Mouse (Mus musculus): ENCODE data around the gene Tbc1d10a.
"Not testable (repeated sequence)": the region's sequence is repeated elsewhere in the genome, so short reads cannot be mapped to it uniquely, and the experiment has no call there.

Tbc1d10a gene

DNA sequence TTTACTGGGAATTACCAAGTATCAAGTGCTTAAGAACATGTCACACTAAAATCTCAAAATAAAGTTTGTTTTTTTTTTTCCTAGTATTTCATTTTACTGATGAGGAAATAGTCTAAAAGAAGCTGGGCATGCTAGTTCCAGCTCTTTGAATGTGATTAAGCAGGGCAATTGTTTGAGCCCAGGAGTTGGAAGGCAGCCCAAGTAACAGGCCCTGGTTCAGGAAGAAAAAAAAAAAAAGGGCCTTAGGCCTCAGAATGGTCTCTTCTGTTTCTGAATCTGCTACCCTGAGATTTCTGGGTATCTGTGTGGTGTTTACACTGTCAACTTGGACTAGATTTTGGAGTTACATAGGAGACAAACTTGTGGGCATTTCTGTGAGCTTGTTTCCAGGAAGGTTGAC, 3.1 kb upstream of the Tbc1d10a start:
- no peak for DNase-seq (ENCODE audit: low spot score in 2 of 2)

DNA sequence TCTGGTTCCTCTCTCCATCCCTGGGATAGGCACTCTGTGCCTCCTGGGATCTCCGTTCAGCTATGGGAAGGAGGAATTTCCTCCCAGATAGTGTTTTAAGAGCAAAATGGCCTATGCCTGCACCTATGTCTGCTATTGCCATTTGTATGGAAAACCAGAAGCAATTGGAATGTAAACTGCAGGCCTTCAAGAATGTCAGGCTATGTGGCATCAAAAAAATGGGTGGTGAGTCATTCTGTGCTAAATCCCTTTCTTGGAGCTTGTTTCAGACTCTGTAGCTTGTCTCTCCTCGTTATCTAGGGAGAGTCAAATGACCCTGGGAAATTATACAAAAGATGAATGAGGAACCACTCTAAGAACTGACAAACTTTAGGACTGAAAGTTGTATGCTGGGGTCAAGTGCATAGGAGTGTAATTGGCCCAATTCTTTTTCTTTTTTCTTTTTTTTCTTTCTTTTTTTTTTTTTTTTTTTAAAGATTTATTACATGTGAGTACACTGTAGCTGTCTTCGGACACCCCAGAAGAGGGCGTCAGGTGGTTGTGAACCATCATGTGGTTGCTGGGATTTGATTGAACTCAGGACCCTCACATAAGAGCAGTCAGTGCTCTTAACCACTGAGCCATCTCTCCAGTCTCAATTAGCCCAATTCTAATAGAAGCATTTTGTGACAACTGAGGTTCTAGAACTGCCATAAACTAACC, 2.2 kb upstream of the Tbc1d10a start:
- DNase-seq (ENCODE audit: low spot score in 2 of 2): no peak

DNA sequence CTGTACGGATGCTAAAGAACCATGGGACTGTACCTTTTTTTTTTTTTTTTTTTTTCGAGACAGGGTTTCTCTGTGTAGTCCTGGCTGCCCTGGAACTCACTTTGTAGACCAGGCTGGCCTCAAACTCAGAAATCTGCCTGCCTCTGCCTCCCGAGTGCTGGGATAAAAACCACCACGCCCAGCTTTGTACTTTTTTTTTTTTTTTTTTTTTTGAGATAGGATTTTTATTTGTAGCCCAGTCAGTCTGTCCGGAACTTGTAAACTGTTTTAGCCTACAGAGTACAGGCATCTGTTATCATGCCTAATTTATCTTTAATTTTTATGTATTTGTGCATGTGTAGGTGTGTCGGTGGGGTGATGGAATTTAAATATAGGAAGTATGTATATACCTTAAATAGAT, 1.1 kb upstream of the Tbc1d10a start:
- DNase-seq (ENCODE audit: low spot score in 2 of 2): not testable (repeated sequence)

DNA sequence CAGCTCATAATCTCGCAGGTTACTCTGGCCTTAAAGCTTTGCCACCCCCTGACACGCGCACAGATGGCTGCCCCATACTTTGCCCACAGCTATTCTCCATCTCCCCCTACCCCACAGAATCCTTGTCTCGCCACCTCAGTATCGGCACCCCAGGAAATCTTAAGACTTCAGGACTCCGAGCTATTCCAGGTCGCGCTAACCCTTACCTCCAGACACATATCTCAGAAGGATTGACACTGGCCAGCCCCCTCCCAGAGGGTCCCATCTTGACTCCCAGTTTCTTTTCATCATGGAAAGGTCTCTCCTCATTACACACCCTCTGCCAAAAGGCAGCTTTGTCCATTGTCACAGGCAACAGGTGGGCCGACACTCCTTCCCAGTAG, 720 bp downstream of the Tbc1d10a start:
- DNase-seq (ENCODE audit: low spot score in 2 of 2): no peak

DNA sequence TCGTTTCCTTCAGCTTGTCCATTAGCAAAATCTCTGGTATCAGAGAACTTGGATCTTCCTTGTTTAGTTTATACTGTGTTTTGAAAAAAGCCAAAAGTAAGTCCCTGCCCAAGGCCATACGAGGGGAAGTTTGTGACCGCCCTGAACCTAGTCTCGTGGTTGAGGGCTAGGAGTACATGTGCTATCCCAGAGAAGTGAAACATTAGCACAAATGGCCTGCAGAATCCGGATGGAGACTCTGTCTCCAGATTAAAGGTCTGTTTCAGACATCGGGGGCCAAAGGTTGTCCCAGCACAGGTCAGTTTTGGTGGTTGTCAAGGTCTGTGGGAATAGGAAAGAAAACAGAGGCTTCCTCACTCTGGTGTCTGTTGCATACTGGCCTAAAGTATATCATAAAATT, 2.6 kb downstream of the Tbc1d10a start:
- DNase-seq (ENCODE audit: low spot score in 2 of 2): no peak

DNA sequence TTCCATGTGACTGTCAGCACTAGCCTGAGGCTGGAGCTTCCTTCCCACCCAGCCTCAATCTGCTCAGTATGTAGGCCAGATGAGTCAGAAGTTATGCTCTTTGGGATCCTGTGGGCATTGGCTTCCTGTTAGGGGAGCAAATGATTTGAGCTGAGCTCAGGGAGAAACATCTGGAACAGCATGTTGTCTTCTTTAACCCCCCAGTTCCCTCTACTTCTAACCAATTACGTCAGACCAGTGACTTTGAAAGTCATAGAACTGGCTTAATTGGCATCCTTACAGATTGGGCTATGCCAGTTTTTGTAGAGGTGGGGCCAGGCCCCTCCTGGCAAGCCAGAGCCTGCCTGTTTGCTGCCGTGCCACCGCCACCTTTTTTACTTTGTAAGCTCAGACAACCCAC, 4.1 kb downstream of the Tbc1d10a start:
- no peak for DNase-seq (ENCODE audit: low spot score in 2 of 2)

DNA sequence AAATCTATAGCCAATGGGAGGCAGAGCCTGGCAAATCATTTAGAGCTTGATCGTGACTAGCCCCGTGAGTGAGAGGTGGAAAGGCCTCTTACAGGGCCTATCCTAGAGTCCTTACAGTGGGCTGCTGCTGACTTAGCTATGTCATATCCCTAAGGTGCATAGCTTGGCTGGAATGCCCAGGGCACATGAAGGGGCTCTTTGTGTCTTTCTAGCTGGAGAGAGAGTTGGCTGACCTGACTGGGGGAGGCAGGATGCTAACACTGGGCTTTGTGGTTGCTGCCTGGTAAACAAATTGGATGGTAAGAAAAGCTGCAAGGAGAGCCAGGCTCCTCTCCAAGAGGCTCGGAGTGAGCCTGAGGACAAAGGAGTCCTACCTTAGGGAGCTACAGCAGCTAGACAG, 6.2 kb downstream of the Tbc1d10a start:
- DNase-seq (ENCODE audit: low spot score in 2 of 2): no peak

DNA sequence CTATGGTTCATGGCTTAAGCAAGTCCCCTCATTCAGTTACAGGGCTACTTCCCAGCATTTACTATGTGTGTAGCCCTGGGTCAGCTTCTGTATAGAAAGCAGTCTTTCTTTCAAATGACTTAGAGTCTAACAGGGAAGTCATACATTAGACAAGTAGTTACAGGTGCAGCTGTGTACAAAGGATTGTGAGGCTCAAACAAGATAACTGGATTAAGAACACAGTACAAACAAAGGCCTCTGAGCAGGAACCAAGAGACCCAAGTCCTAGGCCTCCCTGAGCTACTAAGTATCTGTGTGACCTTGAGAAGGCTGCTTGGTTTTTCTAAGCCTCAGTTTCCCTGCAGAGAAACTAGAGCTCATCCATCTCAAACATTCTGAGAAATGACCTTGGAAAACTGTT, 6.8 kb downstream of the Tbc1d10a start:
- no peak for DNase-seq (ENCODE audit: low spot score in 2 of 2)

DNA sequence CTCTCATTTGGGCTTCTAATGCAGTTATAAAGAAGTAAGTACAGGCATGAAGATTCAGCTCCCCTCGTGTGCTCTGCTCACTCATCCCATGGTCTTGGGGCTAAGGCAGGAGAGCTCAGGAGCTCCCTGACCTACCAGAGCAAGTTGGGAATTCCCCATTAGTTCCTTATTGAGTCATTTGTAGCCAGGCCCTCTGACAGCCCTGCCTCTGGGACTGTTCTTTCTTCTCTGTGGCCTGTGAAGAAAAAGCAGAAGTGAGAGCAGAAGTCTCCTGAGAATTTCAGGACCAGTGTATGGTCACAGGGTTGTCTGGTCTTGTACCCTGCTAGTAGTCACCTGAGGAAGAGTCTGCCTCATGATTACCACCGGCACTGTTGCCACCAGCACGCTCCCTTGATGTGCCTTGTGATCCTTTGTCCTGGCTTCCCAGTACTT, 9.0 kb downstream of the Tbc1d10a start:
- no peak for DNase-seq (ENCODE audit: low spot score in 2 of 2)

DNA sequence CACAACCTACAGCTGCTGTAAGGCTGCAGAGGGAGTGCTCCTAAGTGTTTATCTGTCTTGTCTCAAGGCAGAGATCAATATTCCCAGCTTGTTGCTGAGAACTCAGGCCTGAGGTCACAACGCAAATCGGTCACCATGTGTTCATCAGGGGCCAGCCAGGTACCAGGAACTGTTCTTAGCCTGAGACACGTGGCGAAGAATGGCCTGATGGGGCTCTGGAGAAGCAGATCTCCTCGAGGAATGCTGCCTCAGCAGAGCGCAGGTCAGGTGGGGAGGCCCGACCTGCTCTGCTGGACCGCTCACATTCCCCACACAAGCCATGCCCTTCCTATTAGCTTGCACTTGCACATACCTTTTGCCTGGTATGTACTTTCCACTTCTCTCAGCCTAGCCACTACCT, 10.0 kb downstream of the Tbc1d10a start:
- no peak for DNase-seq (ENCODE audit: low spot score in 2 of 2)

DNA sequence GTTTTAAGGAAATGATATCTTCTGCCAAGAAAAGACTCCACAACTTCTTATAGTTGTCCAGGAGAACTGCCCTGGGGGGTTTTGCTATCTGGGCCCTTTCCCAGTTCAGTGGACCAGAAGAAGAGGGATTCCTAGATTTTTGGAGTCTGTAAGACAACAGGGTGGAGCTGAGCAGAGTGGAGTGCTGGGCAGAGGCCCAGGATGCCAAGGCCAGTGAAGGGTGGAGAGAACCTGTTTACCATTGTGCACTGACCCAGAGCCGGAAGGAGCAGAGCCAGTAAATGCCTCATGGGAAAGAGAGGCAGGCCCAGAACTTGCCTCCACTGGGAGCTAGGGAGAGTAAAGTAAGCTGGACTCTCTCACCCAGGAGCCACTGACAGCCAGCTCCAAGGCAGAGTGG, 11.1 kb downstream of the Tbc1d10a start:
- DNase-seq (ENCODE audit: low spot score in 2 of 2): no peak

DNA sequence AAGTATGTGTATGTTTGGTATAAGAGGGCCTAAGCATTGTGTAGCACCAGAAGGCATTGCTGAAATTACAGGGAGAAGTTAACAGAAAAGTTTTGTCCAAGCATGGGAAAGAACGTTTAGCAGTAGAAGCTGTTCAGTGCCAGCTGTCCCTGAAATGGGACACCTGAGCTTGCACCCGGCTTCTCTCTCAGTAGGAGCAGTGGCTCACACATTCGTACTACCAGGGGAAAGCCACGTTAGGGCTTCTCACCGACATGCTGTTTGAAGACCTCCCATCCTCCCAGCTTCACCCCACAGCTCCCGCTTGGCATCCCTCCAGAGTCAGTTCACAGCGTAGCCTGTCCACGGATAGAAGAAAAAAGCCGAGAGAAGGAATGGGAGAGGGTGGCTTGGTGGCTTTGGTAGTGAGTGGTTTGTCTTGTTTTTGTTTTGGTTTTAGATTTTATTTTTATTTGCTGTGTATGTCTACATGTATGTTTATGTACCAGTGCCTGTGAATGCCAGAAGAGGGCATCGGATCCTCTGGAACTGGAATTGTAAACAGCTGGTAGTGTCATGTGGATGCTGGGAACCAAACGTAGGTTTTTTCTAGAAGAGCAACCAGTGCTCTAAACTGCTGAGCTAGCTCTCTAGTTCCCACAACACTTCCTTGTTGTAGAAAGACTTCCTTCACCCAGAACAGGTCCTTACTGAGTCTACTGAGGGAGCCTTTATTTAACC, 15.6 kb downstream of the Tbc1d10a start:
- no peak for DNase-seq (ENCODE audit: low spot score in 2 of 2)

DNA sequence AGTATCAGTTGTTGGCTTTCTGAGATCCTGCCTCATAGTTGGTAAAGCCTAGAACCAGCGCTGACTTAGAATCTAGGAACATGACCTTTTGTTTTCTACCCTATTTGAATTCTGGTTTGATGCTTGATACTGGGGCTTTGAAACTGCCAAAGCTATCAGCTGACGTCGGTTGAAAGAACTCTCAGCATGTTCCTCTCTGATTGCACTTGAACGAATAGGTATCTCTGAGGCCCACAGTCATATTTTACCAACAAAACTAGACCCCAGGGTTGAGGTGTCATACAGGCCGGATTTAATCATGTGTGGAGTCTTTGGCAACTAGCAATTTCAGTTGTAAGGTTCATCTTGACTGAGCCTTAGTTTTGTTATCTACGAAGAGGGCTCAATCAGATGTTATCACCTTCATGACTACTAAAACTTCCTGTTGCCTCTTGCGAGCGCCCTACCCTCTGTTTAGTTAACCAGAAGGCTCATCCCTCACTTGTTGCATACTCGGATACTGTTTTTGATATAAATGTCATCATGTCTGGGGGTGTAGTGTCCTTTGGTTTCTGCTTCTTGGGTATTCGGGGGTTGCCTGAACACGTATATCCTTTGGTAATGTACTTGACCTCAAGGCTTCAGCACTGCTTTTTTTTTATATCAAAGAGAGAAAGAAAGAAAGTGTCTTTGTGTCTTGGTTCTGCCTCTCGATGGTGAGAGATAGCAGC, 16.6 kb downstream of the Tbc1d10a start:
- DNase-seq (ENCODE audit: low spot score in 2 of 2): no peak

DNA sequence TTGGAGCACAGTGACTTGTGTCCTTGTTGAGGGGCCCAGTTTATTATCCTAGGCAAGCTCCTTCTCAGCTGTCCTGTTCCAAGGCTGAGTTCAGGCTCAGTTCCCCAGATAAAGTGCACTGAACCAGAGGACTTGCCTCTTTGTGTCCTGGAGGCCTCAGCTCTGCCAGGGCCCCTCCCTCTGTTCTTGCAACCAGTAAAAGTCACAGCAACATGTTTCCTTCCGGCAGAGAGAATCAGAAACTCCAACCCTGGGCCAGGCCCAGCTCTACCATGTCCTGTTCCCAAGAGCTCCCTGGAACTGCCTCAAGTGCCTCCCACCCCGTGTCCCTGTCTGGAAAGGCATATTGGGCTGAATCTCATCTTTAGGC, 17.1 kb downstream of the Tbc1d10a start:
- DNase-seq (ENCODE audit: low spot score in 2 of 2): no peak

DNA sequence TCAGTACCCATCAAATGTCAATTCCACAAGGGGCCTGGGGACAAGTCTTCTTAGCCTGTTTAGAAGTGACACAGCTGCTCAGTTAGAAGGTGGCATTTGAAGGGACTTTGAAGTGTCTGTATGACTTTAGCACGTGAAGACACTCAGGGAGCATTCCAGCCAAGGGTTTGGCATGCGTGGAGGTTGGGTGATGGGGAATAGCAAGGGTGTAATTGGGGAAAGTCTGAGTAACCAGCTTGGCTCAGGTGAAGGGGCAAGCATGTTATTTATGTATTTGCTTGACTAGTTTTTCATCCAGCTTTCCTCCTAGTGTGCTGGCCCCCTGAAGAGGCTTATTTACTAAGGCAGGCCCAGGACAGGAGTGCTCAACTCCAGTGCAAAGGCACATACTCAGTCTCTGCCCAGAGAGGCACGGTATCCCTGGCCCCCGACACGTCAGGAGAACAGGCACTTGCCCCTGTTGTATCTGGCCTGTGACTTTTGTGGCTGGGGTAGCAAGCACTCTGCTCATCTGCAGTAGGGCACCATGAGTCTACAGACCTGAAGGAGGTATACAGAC, 18.6 kb downstream of the Tbc1d10a start:
- DNase-seq (ENCODE audit: low spot score in 2 of 2): no peak

DNA sequence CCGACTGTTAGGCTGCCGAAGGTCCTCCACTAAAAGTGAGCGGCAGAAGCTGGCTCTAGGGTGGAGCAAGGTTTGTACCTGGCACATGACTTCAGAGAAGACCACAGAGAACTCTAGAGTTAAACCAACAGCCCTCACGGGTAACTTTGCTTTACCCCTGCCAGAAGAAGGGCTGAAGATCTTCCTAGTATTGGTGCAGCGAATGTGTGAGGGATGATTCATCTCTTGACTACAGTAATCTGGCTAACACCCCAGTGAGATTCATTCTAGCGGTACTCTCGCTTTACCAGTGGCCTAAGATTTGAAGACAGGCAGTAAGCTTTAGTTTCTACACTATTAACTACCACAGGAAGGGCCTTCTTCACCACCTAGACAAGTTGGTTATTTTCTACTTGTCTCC, 19.4 kb downstream of the Tbc1d10a start:
- no peak for DNase-seq (ENCODE audit: low spot score in 2 of 2)

DNA sequence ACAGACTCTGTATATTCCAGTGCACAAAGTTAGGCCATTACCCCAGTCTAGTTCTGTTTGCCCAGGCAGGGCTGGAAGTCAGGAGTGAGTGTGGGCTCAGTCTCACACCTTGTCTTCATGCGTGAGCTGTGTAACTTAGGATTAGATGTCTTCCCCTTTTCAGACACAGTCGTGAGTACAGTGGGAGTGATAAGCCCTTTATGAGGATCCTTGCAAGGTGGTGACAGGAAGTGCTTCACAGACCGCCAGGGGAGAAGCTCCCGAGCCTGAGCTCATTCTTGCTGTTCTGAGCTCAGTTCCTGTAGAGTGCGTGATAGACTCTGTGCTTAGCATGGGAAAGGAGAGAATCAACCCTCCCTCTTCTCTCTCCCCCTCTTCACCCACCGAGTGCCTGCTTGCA, 20.0 kb downstream of the Tbc1d10a start:
- no peak for DNase-seq (ENCODE audit: low spot score in 2 of 2)

DNA sequence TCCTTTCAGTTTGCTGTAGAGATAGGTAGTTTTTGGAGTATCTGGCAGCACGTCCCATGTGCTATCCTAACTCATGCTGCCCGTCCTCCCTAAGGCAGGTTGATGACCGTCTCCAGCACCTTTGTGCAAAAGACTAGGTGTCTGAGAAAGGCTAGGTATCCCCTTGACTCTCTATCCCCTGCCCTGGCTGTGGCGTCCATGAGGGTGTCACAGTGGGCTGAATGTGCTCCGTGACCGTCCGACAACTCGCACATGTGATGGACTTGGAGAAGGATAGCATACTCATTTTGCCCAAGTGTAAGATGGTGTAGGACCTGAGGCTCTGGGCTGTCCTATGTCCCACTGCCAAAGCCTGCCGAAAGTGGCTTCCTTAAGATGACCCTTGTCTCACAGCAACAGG, 21.1 kb downstream of the Tbc1d10a start:
- no peak for DNase-seq (ENCODE audit: low spot score in 2 of 2)

DNA sequence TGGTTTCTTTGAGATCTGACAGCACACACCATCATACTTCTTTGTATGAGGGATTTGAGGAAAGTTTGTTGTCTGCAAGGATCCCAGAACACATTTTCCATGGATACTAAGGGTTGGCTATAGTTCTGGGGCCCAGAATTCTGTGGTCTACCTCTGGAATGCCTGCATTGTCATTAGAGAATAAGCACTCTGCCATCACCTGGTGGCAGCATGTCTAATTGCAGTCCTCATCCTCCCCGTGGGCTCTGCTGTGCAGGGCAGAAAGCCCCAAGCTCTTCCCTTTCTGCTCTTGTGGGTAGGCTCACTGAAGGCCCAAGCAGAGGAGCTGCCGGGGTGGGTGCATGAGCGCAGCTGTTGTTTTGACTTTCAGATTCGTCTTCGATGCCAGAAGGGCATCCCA, 23.0 kb downstream of the Tbc1d10a start:
- DNase-seq (ENCODE audit: low spot score in 2 of 2): no peak

DNA sequence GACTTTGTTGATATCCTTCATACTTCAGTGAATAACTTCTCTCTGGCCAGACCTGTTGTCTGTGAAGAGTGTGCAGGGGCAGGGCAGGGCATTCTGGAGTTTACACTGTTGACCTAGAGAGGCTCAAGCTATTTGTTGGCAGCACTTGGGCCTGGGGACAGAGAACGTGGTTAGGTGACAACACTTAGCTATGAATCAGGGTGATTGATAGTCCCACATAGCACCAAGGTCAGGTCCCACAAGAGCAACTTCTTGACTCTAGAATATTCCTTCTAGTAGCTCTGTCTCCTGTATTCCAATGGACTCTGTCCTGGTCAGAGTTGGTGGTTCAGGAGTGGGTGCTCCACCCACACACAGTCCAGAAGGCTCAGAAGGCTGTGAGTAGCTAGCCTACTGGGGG, 24.2 kb downstream of the Tbc1d10a start:
- no peak for DNase-seq (ENCODE audit: low spot score in 2 of 2)

DNA sequence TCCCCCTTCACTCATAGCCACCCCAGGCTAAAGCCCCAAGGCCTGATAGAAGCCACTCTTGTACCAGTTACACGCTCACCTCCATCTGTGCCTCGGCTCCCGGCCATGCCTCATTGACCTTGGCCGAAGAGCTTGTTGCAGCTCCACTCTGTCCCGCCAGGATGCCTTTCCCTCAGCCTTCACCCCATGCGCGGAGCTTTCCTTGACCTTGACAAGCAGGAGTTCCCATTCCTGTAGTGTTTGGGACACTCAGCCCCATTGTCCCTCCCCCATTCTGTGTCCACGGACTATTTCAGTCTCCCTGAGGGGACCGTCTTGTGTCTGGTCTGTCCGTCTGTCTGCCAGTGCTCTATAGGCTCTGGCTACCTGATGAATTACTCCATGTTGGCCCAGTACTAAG, 26.5 kb downstream of the Tbc1d10a start:
- no peak for DNase-seq (ENCODE audit: low spot score in 2 of 2)

DNA sequence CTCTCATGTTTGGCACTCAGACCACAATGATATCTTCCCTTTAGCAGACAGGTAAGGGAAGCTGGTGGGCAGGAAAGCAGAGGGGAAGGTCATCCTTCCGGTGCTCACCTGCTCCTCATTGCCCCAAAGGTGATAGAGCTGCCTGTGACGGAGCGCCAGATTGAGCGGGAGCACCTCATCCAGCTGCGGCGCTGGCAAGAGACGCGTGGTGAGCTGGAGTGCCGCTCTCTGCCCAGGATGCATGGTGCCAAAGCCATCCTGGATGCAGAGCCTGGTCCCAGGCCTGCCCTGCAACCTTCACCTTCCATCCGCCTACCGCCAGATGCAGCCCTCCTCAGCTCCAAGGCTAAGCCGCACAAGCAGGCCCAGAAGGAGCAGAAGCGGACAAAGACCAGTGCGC, 28.0 kb downstream of the Tbc1d10a start:
- no peak for DNase-seq (ENCODE audit: low spot score in 2 of 2)

DNA sequence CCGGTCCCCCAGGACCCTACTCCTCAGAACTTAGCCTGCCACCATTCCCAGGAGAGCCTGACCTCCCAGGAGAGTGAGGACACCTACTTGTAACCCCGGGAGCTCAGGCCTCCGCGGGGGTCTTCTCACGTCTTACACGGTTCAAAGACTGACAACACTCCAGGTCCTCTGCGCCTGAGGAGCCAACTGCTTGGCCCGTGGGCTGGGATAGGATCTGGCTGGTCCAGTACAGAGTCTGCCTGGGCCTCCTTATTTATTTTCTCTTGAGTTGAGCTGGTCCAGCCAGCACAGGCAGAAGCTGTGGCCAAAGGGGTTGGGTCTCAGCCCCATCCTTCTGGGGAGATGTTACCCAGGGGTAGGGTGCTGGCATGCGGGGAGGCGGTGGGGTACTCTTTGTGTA, 28.5 kb downstream of the Tbc1d10a start:
- DNase-seq (ENCODE audit: low spot score in 2 of 2): no peak

All from left cerebral cortex, adult 9 months (tissue).